Mouse (Mus musculus) E14TG2a.4 (cell line): ENCODE measurements around the gene Chd9.

Experiments
- H3K27me3 ChIP-seq: 2 replicates; pipeline ENCODE4 v1.6.1; 2014; ENCODE audit warnings: low read length, control low read depth; ENCODE audit not compliant: insufficient read depth
- H3K36me3 ChIP-seq: 2 replicates; pipeline ENCODE4 v1.6.1; 2014; ENCODE audit warnings: low read length, control low read depth; ENCODE audit not compliant: insufficient read depth
- H3K4me1 ChIP-seq: replicated peaks from 2 replicates; pipeline ENCODE4 v1.6.1; 2014; ENCODE audit warnings: low read depth, low read length, control low read depth
- H3K4me3 ChIP-seq: replicated peaks from 2 replicates; pipeline ENCODE4 v1.5.1; 2014; ENCODE audit warnings: mild to moderate bottlenecking, low read length
- H3K9me3 ChIP-seq: 2 replicates; pipeline ENCODE4 v1.6.1; 2014; ENCODE audit warnings: low read length, control low read depth
- CTCF ChIP-seq: conservative IDR thresholded peaks from 2 replicates; pipeline ENCODE4 v1.5.1; 2014; ENCODE audit warnings: low read length
- NANOG ChIP-seq: IDR thresholded peaks from 2 replicates; pipeline ENCODE4 v1.6.1; 2014; ENCODE audit warnings: borderline replicate concordance, low read length, mixed read lengths
- POU5F1 ChIP-seq: IDR thresholded peaks from 2 replicates; pipeline ENCODE4 v1.6.1; 2014; ENCODE audit warnings: low read length, borderline replicate concordance

Gene Chd9

GRCm38 (mm10) chr8:90828181-90828986, at the start of gene Chd9:
Gene Chd9 (plus strand): TSS chr8:90828352.
- H3K9me3 ChIP-seq = peaks cover 8% of the 10 kb centered on the region; the same call in 1 of the 2 replicates
- no peaks in the 10 kb centered on the region for H3K36me3 ChIP-seq
- peaks cover 74% of the 10 kb centered on the region for H3K4me1 ChIP-seq
- H3K27me3 ChIP-seq = no peaks in the 10 kb centered on the region
- H3K4me3 ChIP-seq = peak within 1 kb of the TSS; percentile 88
- TF ChIP-seq POU5F1 (no peak), NANOG (peak; percentile 13; the same call in 1 of the 2 replicates), CTCF (peak; percentile 70)

- Histone ChIP-seq H3K9me3 (no peaks in the 10 kb centered on the region), H3K36me3 (no peaks in the 10 kb centered on the region), H3K4me1 (peaks cover 17% of the 10 kb centered on the region), H3K27me3 (no peaks in the 10 kb centered on the region), H3K4me3 (no peak overlapping the region)
- TF ChIP-seq NANOG = no peak
- TF ChIP-seq POU5F1 = no peak
- no peak for TF ChIP-seq CTCF
These were observed 36.5 kb upstream of the Chd9 start for GRCm38 (mm10) chr8:90791616-90792015.

GRCm38 (mm10) chr8:90793710-90794109, 34.4 kb upstream of the Chd9 start:
- H3K4me1 ChIP-seq = peaks cover 17% of the 10 kb centered on the region
- no peaks in the 10 kb centered on the region for H3K36me3 ChIP-seq
- no peak for TF ChIP-seq NANOG
- no peak for TF ChIP-seq POU5F1
- peak; percentile 92 for TF ChIP-seq CTCF
- H3K27me3 ChIP-seq = no peaks in the 10 kb centered on the region
- no peaks in the 10 kb centered on the region for H3K9me3 ChIP-seq
- no peak overlapping the region for H3K4me3 ChIP-seq

- no peak for TF ChIP-seq POU5F1
- peak; percentile 46 for TF ChIP-seq CTCF
- H3K9me3 ChIP-seq = no peaks in the 10 kb centered on the region
- no peak overlapping the region for H3K4me3 ChIP-seq
- H3K36me3 ChIP-seq = no peaks in the 10 kb centered on the region
- no peaks in the 10 kb centered on the region for H3K27me3 ChIP-seq
- peaks cover 25% of the 10 kb centered on the region for H3K4me1 ChIP-seq
These were observed 32.9 kb upstream of the Chd9 start for GRCm38 (mm10) chr8:90794990-90795861.

- no peak overlapping the region for H3K4me3 ChIP-seq
- peaks cover 9% of the 10 kb centered on the region for H3K9me3 ChIP-seq
- no peaks in the 10 kb centered on the region for H3K27me3 ChIP-seq
- peaks cover 24% of the 10 kb centered on the region for H3K4me1 ChIP-seq
- H3K36me3 ChIP-seq = no peaks in the 10 kb centered on the region
- no peak for TF ChIP-seq CTCF
- TF ChIP-seq POU5F1 = no peak
- TF ChIP-seq NANOG = no peak
These were observed 28.7 kb upstream of the Chd9 start for GRCm38 (mm10) chr8:90799473-90799872.

GRCm38 (mm10) chr8:90813602-90814320, 14.4 kb upstream of the Chd9 start:
- Histone ChIP-seq H3K36me3 (no peaks in the 10 kb centered on the region), H3K9me3 (no peaks in the 10 kb centered on the region), H3K4me1 (peaks cover 49% of the 10 kb centered on the region), H3K27me3 (no peaks in the 10 kb centered on the region; the same call in 1 of the 2 replicates), H3K4me3 (no peak overlapping the region; the same call in 1 of the 2 replicates)
- TF ChIP-seq CTCF (peak; percentile 89), NANOG (no peak)

GRCm38 (mm10) chr8:90816061-90816882, 11.9 kb upstream of the Chd9 start:
- Histone ChIP-seq H3K9me3 (no peaks in the 10 kb centered on the region), H3K36me3 (no peaks in the 10 kb centered on the region), H3K4me1 (peaks cover 49% of the 10 kb centered on the region), H3K27me3 (no peaks in the 10 kb centered on the region), H3K4me3 (0 out of 2 replicates have a peak overlapping the region, but pooled peaks have one; percentile 3)
- TF ChIP-seq NANOG = no peak
- TF ChIP-seq POU5F1 = no peak
- no peak for TF ChIP-seq CTCF
